Mouse (Mus musculus) MEL (cell line): ENCODE measurements around the gene Stradb.

Experiments used
- CTCF ChIP-seq, 3 experiments: IDR thresholded peaks in 2 of 3; conservative IDR thresholded peaks in 1 of 3; 2 replicates each; pipeline ENCODE4 v1.5.1; 2011 to 2012; ENCODE audit warnings: low read length in 3 of 3, low read depth in 2 of 3, mild to moderate bottlenecking in 2 of 3, improper control_type of control experiment in 1 of 3, inconsistent platforms in 1 of 3, mixed read lengths in 1 of 3, moderate library complexity in 1 of 3; ENCODE audit not compliant: control insufficient read depth in 1 of 3, insufficient read depth in 1 of 3, poor library complexity in 1 of 3, severe bottlenecking in 1 of 3
- POLR2A ChIP-seq, 2 experiments: IDR thresholded peaks; 2 replicates each; pipeline ENCODE4 v1.6.1; 2011 to 2012; ENCODE audit warnings: low read length in 2 of 2, mild to moderate bottlenecking in 2 of 2, control low read depth in 1 of 2, improper control_type of control experiment in 1 of 2, low read depth in 1 of 2, moderate library complexity in 1 of 2; ENCODE audit not compliant: control insufficient read depth in 1 of 2, insufficient read depth in 1 of 2, poor library complexity in 1 of 2

DNA sequence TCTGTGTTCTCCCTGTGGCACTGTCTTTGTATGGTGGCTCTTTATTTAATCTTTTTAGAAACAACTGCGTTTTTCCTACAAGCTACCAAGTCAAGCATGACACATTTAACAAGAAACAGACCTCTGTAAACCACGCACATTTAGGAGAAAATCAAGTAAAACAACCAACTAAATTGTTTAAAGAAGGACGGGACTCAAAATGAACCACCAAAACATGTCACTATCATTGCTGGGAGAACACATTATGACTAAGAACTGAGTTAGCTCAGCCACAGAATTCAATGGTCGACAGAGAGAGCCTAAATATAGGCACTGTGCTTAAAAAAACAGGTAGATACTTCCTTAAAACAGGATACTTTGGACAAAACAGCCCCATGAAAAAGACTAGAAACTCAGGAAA, 20.3 kb upstream of the Stradb start:
- no peak for TF ChIP-seq CTCF (IDR thresholded peaks at IDR 0.05 in 2 of 3, conservative IDR thresholded peaks at IDR 0.05 in 1 of 3; ENCODE audit: control insufficient read depth in 1 of 3, insufficient read depth in 1 of 3, low read depth in 2 of 3, low read length in 3 of 3, poor library complexity in 1 of 3, severe bottlenecking in 1 of 3)
- TF ChIP-seq POLR2A (IDR thresholded peaks at IDR 0.05; ENCODE audit: control insufficient read depth in 1 of 2, insufficient read depth in 1 of 2, low read depth in 1 of 2, low read length in 2 of 2, poor library complexity in 1 of 2) = no peak
